In genomic region chr11:75801369-75801768, GRCm38 (mm10) we compare ENCODE assay signal across 26 mouse cellular contexts. TPM values are rescaled to one million over a fixed set of nuclear protein-coding genes. Genes with fewer than 3 reads are reported as not detected.
A peak's percentile ranks its signal among the peaks of the same experiment; 100 is the strongest.
DNase-seq lines count a peak whose midpoint lies in the region; ATAC-seq and TF ChIP-seq lines count a peak whose summit lies in the region.
"Had no signal": no experiment of that assay in that cellular context is flagged by ENCODE, and none has a peak within 500 bp of the region (broad histone marks: within the 10 kb centered on the region; RNA-seq: fewer than 3 reads in every experiment).

No protein-coding gene starts in this region.

- no peaks in the 10 kb centered on the region for H3K36me3 ChIP-seq in embryonic facial prominence, embryonic 13.5 days
- H3K36me3 ChIP-seq in embryonic facial prominence, embryonic 10.5 days (replicated peaks) = no peaks in the 10 kb centered on the region
- H3K36me3 ChIP-seq in E14TG2a.4 (ENCODE audit: insufficient read depth, low read length) = no peaks in the 10 kb centered on the region
- H3K36me3 ChIP-seq: embryonic facial prominence, embryonic 12.5 days; forebrain, embryonic 10.5 days; forebrain, embryonic 12.5 days had no signal

- 82% methylated on average over 4 of the region's 4 CpGs for WGBS in embryonic facial prominence, embryonic 13.5 days
- WGBS in embryonic facial prominence, embryonic 10.5 days = 83% methylated on average over 4 of the region's 4 CpGs

- H3K4me2 ChIP-seq in embryonic facial prominence, embryonic 13.5 days = no peak overlapping the region
- H3K4me2 ChIP-seq: embryonic facial prominence, embryonic 12.5 days; forebrain, embryonic 12.5 days had no signal

- H3K27me3 ChIP-seq in embryonic facial prominence, embryonic 13.5 days = peaks cover 25% of the 10 kb centered on the region
- peaks cover 36% of the 10 kb centered on the region for H3K27me3 ChIP-seq in embryonic facial prominence, embryonic 10.5 days (replicated peaks; ENCODE audit: low read depth, poor library complexity, severe bottlenecking)
- peaks cover 42% of the 10 kb centered on the region for H3K27me3 ChIP-seq in E14TG2a.4 (ENCODE audit: insufficient read depth, low read length)

- ATAC-seq in embryonic facial prominence, embryonic 13.5 days (ENCODE audit: insufficient number of reproducible peaks, insufficient read depth, low FRiP score, low TSS enrichment, low read depth) = 0 out of 2 replicates have a peak, but pooled peaks have one; percentile 59
- ATAC-seq in erythroblast, adult 5-6 weeks (replicated peaks; ENCODE audit: low FRiP score, poor library complexity, severe bottlenecking) = 0 out of 2 replicates have a peak, but pooled peaks have one; percentile 39
- ATAC-seq: CD4-positive, CD25-positive, alpha-beta regulatory T cell, adult 4 months; forebrain, embryonic 14.5 days; forebrain, embryonic 16.5 days had no signal

- no peaks in the 10 kb centered on the region for H3K9me3 ChIP-seq in embryonic facial prominence, embryonic 13.5 days
- no peaks in the 10 kb centered on the region for H3K9me3 ChIP-seq in embryonic facial prominence, embryonic 10.5 days
- no peaks in the 10 kb centered on the region for H3K9me3 ChIP-seq in E14TG2a.4 (ENCODE audit: low read length)
- H3K9me3 ChIP-seq: embryonic facial prominence, embryonic 12.5 days; forebrain, embryonic 10.5 days; forebrain, embryonic 12.5 days had no signal

- H3K27ac ChIP-seq in embryonic facial prominence, embryonic 13.5 days = no peak overlapping the region
- no peak overlapping the region for H3K27ac ChIP-seq in embryonic facial prominence, embryonic 10.5 days (replicated peaks)
- H3K27ac ChIP-seq: embryonic facial prominence, embryonic 12.5 days; forebrain, embryonic 10.5 days; forebrain, embryonic 12.5 days had no signal

- H3K9ac ChIP-seq in embryonic facial prominence, embryonic 13.5 days = no peak overlapping the region
- H3K9ac ChIP-seq: embryonic facial prominence, embryonic 12.5 days; forebrain, embryonic 12.5 days had no signal

- peaks cover 5% of the 10 kb centered on the region for H3K4me1 ChIP-seq in embryonic facial prominence, embryonic 13.5 days
- H3K4me1 ChIP-seq in embryonic facial prominence, embryonic 10.5 days = peaks cover under 1% of the 10 kb centered on the region; the same call in 1 of the 2 replicates
- peaks cover 55% of the 10 kb centered on the region for H3K4me1 ChIP-seq in E14TG2a.4 (replicated peaks; ENCODE audit: low read depth, low read length)
- H3K4me1 ChIP-seq: embryonic facial prominence, embryonic 12.5 days had no signal

- no peak for TF ChIP-seq CTCF in E14TG2a.4 (conservative IDR thresholded peaks at IDR 0.05; ENCODE audit: low read length)

- no peak overlapping the region for H3K4me3 ChIP-seq in embryonic facial prominence, embryonic 13.5 days
- H3K4me3 ChIP-seq in embryonic facial prominence, embryonic 10.5 days = no peak overlapping the region
- peak overlapping the region; percentile 1; the same call in 1 of the 2 replicates for H3K4me3 ChIP-seq in E14TG2a.4 (replicated peaks; ENCODE audit: low read length)
- H3K4me3 ChIP-seq: embryonic facial prominence, embryonic 12.5 days; erythroblast, embryonic 14.5 days; forebrain, embryonic 10.5 days; forebrain, embryonic 12.5 days had no signal

- no peak for DNase-seq in embryonic facial prominence, embryonic 10.5 days (ENCODE audit: low spot score)
- DNase-seq in right cerebral cortex, adult 18-20 months = no peak
- DNase-seq: adrenal gland, adult 2 months; adrenal gland, postnatal 10 days; adrenal gland, postnatal 25 days; B cell, adult 2 months; cerebellum, adult 11 months; cerebellum, adult 18-20 months; cerebellum, adult 8-10 months; cerebellum, adult 9-11 months; cerebellum, postnatal 14 days; cerebellum, postnatal 36 days; embryo, embryonic 11 days had no signal

RNA-seq across cellular contexts. Expression of gene Doc2b, which starts 5.5 kb away (rescaled TPM):
- polyA plus RNA-seq in embryonic facial prominence, embryonic 13.5 days (2015; fragmentation: Nextera tagmentation; extraction: Ambion mirVana) = 2.5 TPM in 2 replicates
- polyA plus RNA-seq in embryonic facial prominence, embryonic 10.5 days (2016; fragmentation: Nextera tagmentation; extraction: Ambion mirVana) = 0.22 and 0.28 TPM in 2 replicates
- not detected in 2 replicates for total RNA-seq in erythroblast, adult 5-6 weeks (2015; ENCODE audit: low replicate concordance)
- total RNA-seq in erythroblast, adult 5-6 weeks (2017; ENCODE audit: low replicate concordance) = not detected in 2 replicates
- total RNA-seq: CH12.LX; common myeloid progenitor, adult 5-6 weeks; MEL had no signal
- polyA plus RNA-seq: CD4-positive, CD25-positive, alpha-beta regulatory T cell, adult 4 months; erythroblast, embryonic 14.5 days had no signal
